Mouse (Mus musculus) CH12.LX (cell line): ENCODE results near the gene Dhx35. TPM values are rescaled to one million over a fixed set of nuclear protein-coding genes. Genes with fewer than 3 reads are reported as not detected.

Source experiments
- DNase-seq: peaks from one replicate; pipeline ENCODE4 v3.0.0-alpha.2; 2013; ENCODE audit errors: extremely low read depth
- H3K27ac ChIP-seq: 2 replicates; pipeline ENCODE4 v1.5.1; 2012; ENCODE audit warnings: low read depth, mild to moderate bottlenecking, control low read depth, moderate library complexity; ENCODE audit not compliant: insufficient read depth
- H3K27me3 ChIP-seq: replicated peaks from 2 replicates; pipeline ENCODE3; 2012; ENCODE audit warnings: inconsistent platforms
- H3K36me3 ChIP-seq, 2 experiments: replicated peaks in 1 of 2; 2 replicates each; pipeline versions ENCODE3 to v1.6.1; 2012; ENCODE audit warnings: inconsistent platforms in 1 of 2, low read length in 1 of 2, mild to moderate bottlenecking in 1 of 2, mixed read lengths in 1 of 2, moderate library complexity in 1 of 2; ENCODE audit not compliant: control insufficient read depth in 1 of 2, insufficient read depth in 1 of 2
- H3K4me1 ChIP-seq, 2 experiments: 2 replicates each; pipeline ENCODE4 v1.6.1; 2012; ENCODE audit warnings: inconsistent platforms in 1 of 2, moderate library complexity in 1 of 2; ENCODE audit not compliant: insufficient read depth in 2 of 2, control insufficient read depth in 1 of 2
- H3K4me2 ChIP-seq: 2 replicates; pipeline ENCODE4 v1.6.1; 2012; ENCODE audit warnings: low read depth, mild to moderate bottlenecking, control low read depth; ENCODE audit not compliant: poor library complexity, insufficient read depth, severe bottlenecking
- H3K4me3 ChIP-seq, 3 experiments: fragments of 150-350 bp in 1 of 3; sonication (generic) in 1 of 3; replicated peaks in 1 of 3; 2 replicates each; pipeline versions ENCODE3 to v1.5.1; 2011 to 2012; ENCODE audit warnings: low read depth in 2 of 3, low read length in 2 of 3, mild to moderate bottlenecking in 2 of 3, moderate library complexity in 2 of 3, control low read depth in 1 of 3, improper control_type of control experiment in 1 of 3, inconsistent platforms in 1 of 3, mixed read lengths in 1 of 3; ENCODE audit not compliant: poor library complexity in 1 of 3
- H3K79me2 ChIP-seq: replicated peaks from 2 replicates; pipeline ENCODE4 v1.6.1; 2012; ENCODE audit warnings: mild to moderate bottlenecking, moderate library complexity; ENCODE audit not compliant: control insufficient read depth, poor library complexity, insufficient read depth, severe bottlenecking; ENCODE audit errors: extremely low read depth
- H3K9ac ChIP-seq: 2 replicates; pipeline ENCODE4 v1.6.1; 2012; ENCODE audit warnings: low read depth, mild to moderate bottlenecking, control low read depth, moderate library complexity; ENCODE audit not compliant: insufficient read depth
- H3K9me3 ChIP-seq: replicated peaks from 2 replicates; pipeline ENCODE3; 2012; ENCODE audit warnings: low read length, inconsistent platforms, mixed read lengths
- BHLHE40 ChIP-seq: IDR thresholded peaks from 2 replicates; pipeline ENCODE4 v1.6.1; 2011; ENCODE audit warnings: mild to moderate bottlenecking, low read depth, low read length, improper control_type of control experiment
- CHD1 ChIP-seq: IDR thresholded peaks from 2 replicates; pipeline ENCODE4 v1.6.1; 2012; ENCODE audit warnings: low read depth, low read length, improper control_type of control experiment, inconsistent platforms
- CTCF ChIP-seq, 2 experiments: IDR thresholded peaks in 1 of 2; conservative IDR thresholded peaks in 1 of 2; 2 replicates each; pipeline ENCODE4 v1.5.1; 2011 to 2012; ENCODE audit warnings: low read depth in 2 of 2, low read length in 2 of 2, improper control_type of control experiment in 1 of 2, inconsistent platforms in 1 of 2, mild to moderate bottlenecking in 1 of 2, moderate library complexity in 1 of 2
- ELF1 ChIP-seq: IDR thresholded peaks from 2 replicates; pipeline ENCODE4 v1.6.1; 2014; ENCODE audit warnings: low read depth, mild to moderate bottlenecking, inconsistent platforms, low read length, improper control_type of control experiment
- EP300 ChIP-seq: IDR thresholded peaks from 2 replicates; pipeline ENCODE4 v1.6.1; 2011; ENCODE audit warnings: low read length, improper control_type of control experiment
- ETS1 ChIP-seq: conservative IDR thresholded peaks from 2 replicates; pipeline ENCODE4 v1.6.1; 2012; ENCODE audit warnings: low read depth, mild to moderate bottlenecking, inconsistent platforms, low read length, improper control_type of control experiment, moderate library complexity
- IRF4 ChIP-seq: IDR thresholded peaks from 2 replicates; pipeline ENCODE4 v1.6.1; 2014; ENCODE audit warnings: low read depth, mild to moderate bottlenecking, inconsistent platforms, low read length, improper control_type of control experiment
- JUND ChIP-seq: conservative IDR thresholded peaks from 2 replicates; pipeline ENCODE4 v1.6.1; 2011; ENCODE audit warnings: low read depth, low read length, improper control_type of control experiment
- KAT2A ChIP-seq: IDR thresholded peaks from 2 replicates; pipeline ENCODE4 v1.6.1; 2012; ENCODE audit warnings: low read length, improper control_type of control experiment, inconsistent platforms; ENCODE audit not compliant: insufficient replicate concordance
- MAX ChIP-seq: IDR thresholded peaks from 2 replicates; pipeline ENCODE4 v1.6.1; 2011; ENCODE audit warnings: low read length, improper control_type of control experiment
- MXI1 ChIP-seq: IDR thresholded peaks from 2 replicates; pipeline ENCODE4 v1.6.1; 2011; ENCODE audit warnings: mild to moderate bottlenecking, low read depth, low read length, improper control_type of control experiment
- MYC ChIP-seq: IDR thresholded peaks from 2 replicates; pipeline ENCODE4 v1.6.1; 2011; ENCODE audit warnings: low read depth, mild to moderate bottlenecking, improper control_type of control experiment, low read length
- NELFE ChIP-seq: IDR thresholded peaks from 2 replicates; pipeline ENCODE4 v1.6.1; 2011; ENCODE audit warnings: low read depth, low read length, improper control_type of control experiment
- NRF1 ChIP-seq: IDR thresholded peaks from 2 replicates; pipeline ENCODE4 v1.6.1; 2014; ENCODE audit warnings: low read depth, mild to moderate bottlenecking, inconsistent platforms, low read length, improper control_type of control experiment, moderate library complexity
- PAX5 ChIP-seq: IDR thresholded peaks from 2 replicates; pipeline ENCODE4 v1.6.1; 2012; ENCODE audit warnings: low read length, inconsistent platforms, mixed read lengths
- POLR2A ChIP-seq: IDR thresholded peaks from 2 replicates; pipeline ENCODE4 v1.6.1; 2011; ENCODE audit warnings: low read depth, mild to moderate bottlenecking, improper control_type of control experiment, low read length
- RAD21 ChIP-seq: IDR thresholded peaks from 2 replicates; pipeline ENCODE4 v1.6.1; 2011; ENCODE audit warnings: low read depth, mild to moderate bottlenecking, low read length, improper control_type of control experiment, moderate library complexity
- SIN3A ChIP-seq: IDR thresholded peaks from 2 replicates; pipeline ENCODE4 v1.6.1; 2012; ENCODE audit warnings: low read length, improper control_type of control experiment, inconsistent platforms
- TBP ChIP-seq: conservative IDR thresholded peaks from 2 replicates; pipeline ENCODE4 v1.6.1; 2011; ENCODE audit warnings: low read depth, low read length, improper control_type of control experiment
- UBTF ChIP-seq: IDR thresholded peaks from 2 replicates; pipeline ENCODE4 v1.6.1; 2012; ENCODE audit warnings: low read depth, mild to moderate bottlenecking, inconsistent platforms, low read length, improper control_type of control experiment, moderate library complexity
- USF1 ChIP-seq: IDR thresholded peaks from 2 replicates; pipeline ENCODE4 v1.6.1; 2014; ENCODE audit warnings: low read depth, mild to moderate bottlenecking, inconsistent platforms, low read length, improper control_type of control experiment
- ZC3H11A ChIP-seq: IDR thresholded peaks from 2 replicates; pipeline ENCODE4 v1.6.1; 2012; ENCODE audit warnings: low read depth, mild to moderate bottlenecking, inconsistent platforms, low read length, improper control_type of control experiment
- ZKSCAN1 ChIP-seq: IDR thresholded peaks from 2 replicates; pipeline ENCODE4 v1.6.1; 2012; ENCODE audit warnings: low read depth, inconsistent platforms, low read length, improper control_type of control experiment, borderline replicate concordance
- dilution Hi-C: fragments of 300-500 bp; cut with MboI; formaldehyde crosslinking; loops from 2 replicates; pipeline ENCODE4 v1.14.3; 2020; ENCODE audit warnings: low sequenced_read_pairs; ENCODE audit not compliant: extremely low pct_unique_long_range_greater_than_20kb, extremely low pct_ligation_motif_present
- in situ Hi-C: fragments of 300-500 bp; cut with MboI; formaldehyde crosslinking; loops from 3 replicates; pipeline ENCODE4 v1.14.3; 2019; ENCODE audit warnings: low sequenced_read_pairs, low pct_ligation_motif_present, low pct_unique_long_range_greater_than_20kb, mixed read lengths
- polyA plus RNA-seq: library from polyadenylated mRNA; unstranded; fragments of >175 nt; gene quantifications from 2 replicates; pipeline ENCODE4 v1.2.1, GENCODE M21; 2012; ENCODE audit warnings: low read depth; ENCODE audit not compliant: insufficient read length
- total RNA-seq, 2 experiments: library from RNA; depleted of rRNA; stranded (reverse); fragments of 300-350 nt in 1 of 2; fragments of >200 nt in 1 of 2; gene quantifications; 2 replicates each; pipeline ENCODE4 v1.2.3; 2012 to 2014

Gene Dhx35
- total and polyA plus RNA-seq, 3 experiments, result 19.7 to 25.3 (median 20.2) TPM

DNA sequence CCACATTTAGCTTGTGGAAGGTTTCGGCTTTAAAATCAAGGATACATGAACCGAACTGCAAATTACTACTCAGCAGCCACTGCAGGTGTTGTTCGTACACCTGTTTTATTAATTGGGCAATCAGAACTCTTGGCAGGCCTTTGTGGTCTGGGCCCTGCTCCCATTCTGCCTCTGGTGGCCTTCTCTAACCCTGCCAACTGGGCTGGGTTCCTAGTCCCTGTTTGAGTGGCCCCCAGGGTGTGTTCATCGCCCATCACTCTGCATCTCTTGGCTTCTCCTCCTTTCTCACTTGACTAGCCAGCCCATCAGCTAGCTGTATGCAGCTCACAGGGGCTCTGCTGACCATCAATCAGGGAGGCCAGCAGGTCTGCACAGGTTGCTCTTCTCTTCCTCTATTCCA is 17.9 kb upstream of the Dhx35 start:
- peaks cover 9% of the 10 kb centered on the region for H3K79me2 ChIP-seq
- H3K27me3 ChIP-seq, result no peaks in the 10 kb centered on the region
- no peak overlapping the region for H3K9ac ChIP-seq
- H3K4me1 ChIP-seq, result peaks cover 0 to 7% of the 10 kb centered on the region in 2 experiments; a peak in 1 of 4 replicates
- no peak overlapping the region for H3K4me3 ChIP-seq
- no peak overlapping the region for H3K27ac ChIP-seq
- dilution Hi-C loops, result no loop called here
- in situ Hi-C loops, result no loop called here
- H3K36me3 ChIP-seq, result peaks cover 51 to 98% of the 10 kb centered on the region in 2 experiments
- H3K9me3 ChIP-seq, result peaks cover 9% of the 10 kb centered on the region
- no peak overlapping the region for H3K4me2 ChIP-seq
- no peak for TF ChIP-seq PAX5
- TF ChIP-seq ETS1, result no peak
- no peak for TF ChIP-seq EP300
- TF ChIP-seq MXI1, result no peak
- TF ChIP-seq MAX, result no peak
- TF ChIP-seq TBP, result no peak
- TF ChIP-seq RAD21, result no peak
- TF ChIP-seq NRF1, result no peak
- no peak for TF ChIP-seq USF1
- TF ChIP-seq MYC, result no peak
- no peak for TF ChIP-seq KAT2A
- no peak for TF ChIP-seq BHLHE40
- TF ChIP-seq NELFE, result no peak
- TF ChIP-seq ELF1, result no peak
- TF ChIP-seq POLR2A, result no peak
- no peak for DNase-seq

DNA sequence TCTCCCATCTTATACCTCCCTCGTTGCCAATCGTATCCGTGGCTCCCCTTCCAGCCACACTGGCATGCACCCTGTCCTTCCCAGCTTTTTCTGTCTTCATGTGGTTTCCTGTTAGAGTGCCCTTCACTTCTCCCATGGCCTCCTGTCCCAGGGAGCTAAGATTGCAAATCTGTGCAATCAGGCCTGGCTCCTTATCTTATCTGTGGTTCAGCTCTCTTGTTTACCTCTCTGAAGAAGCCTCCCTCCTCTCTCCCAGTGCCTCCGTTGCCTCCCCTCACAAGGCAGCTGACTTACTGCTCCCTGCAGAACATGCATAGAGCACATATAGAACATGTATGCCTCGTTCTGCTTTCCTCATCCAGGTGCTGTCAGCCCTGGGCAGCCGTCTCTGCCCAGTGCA is 17.1 kb upstream of the Dhx35 start:
- peaks cover 9% of the 10 kb centered on the region for H3K9me3 ChIP-seq
- H3K4me1 ChIP-seq, result no peaks in the 10 kb centered on the region
- dilution Hi-C loops (no loop called here), in situ Hi-C loops (no loop called here)
- H3K9ac ChIP-seq, result no peak overlapping the region
- no peak overlapping the region for H3K4me2 ChIP-seq
- H3K36me3 ChIP-seq, result peaks cover 50 to 97% of the 10 kb centered on the region in 2 experiments
- DNase-seq, result no peak
- peaks cover under 1% of the 10 kb centered on the region for H3K79me2 ChIP-seq
- no peaks in the 10 kb centered on the region for H3K27me3 ChIP-seq
- no peak for TF ChIP-seq IRF4
- no peak for TF ChIP-seq SIN3A
- no peak for TF ChIP-seq ELF1
- TF ChIP-seq NRF1, result no peak
- no peak for TF ChIP-seq CHD1
- no peak for TF ChIP-seq ZKSCAN1
- no peak for TF ChIP-seq TBP
- TF ChIP-seq ZC3H11A, result no peak
- no peak for TF ChIP-seq CTCF (conservative IDR thresholded peaks at IDR 0.05 in 1 of 2, IDR thresholded peaks at IDR 0.05 in 1 of 2; ENCODE audit: low read depth in 2 of 2, low read length in 2 of 2)
- no peak for TF ChIP-seq EP300
- no peak for TF ChIP-seq UBTF
- no peak for TF ChIP-seq JUND
- no peak overlapping the region for H3K27ac ChIP-seq
- H3K4me3 ChIP-seq, result no peak overlapping the region
